Mouse (Mus musculus) left cerebral cortex, postnatal 36 days (tissue): ENCODE measurements around the gene Pus3. TPM values are rescaled to one million over a fixed set of nuclear protein-coding genes. Genes with fewer than 3 reads are reported as not detected.
A peak's percentile ranks its signal among the peaks of the same experiment; 100 is the strongest.

Experiments used
- DNase-seq, 2 experiments: peaks; one replicate each; pipeline ENCODE4 v3.0.0; 2021 to 2022; ENCODE audit warnings: low spot score in 2 of 2, mixed read lengths in 1 of 2
- intact Hi-C: fragments of 180-260 bp; cut with DNase I; formaldehyde crosslinking; loops from one replicate; pipeline ENCODE4 v1.15.1; 2025
- total RNA-seq, 2 experiments: library from RNA; stranded (reverse); gene quantifications; 2 replicates each; pipeline ENCODE4 v1.2.3; 2021

Pus3 gene
- 10 to 100 TPM in 1 of 2 experiments, 1 to 10 TPM in 1; 10.0 to 12.7 TPM for total RNA-seq

DNA sequence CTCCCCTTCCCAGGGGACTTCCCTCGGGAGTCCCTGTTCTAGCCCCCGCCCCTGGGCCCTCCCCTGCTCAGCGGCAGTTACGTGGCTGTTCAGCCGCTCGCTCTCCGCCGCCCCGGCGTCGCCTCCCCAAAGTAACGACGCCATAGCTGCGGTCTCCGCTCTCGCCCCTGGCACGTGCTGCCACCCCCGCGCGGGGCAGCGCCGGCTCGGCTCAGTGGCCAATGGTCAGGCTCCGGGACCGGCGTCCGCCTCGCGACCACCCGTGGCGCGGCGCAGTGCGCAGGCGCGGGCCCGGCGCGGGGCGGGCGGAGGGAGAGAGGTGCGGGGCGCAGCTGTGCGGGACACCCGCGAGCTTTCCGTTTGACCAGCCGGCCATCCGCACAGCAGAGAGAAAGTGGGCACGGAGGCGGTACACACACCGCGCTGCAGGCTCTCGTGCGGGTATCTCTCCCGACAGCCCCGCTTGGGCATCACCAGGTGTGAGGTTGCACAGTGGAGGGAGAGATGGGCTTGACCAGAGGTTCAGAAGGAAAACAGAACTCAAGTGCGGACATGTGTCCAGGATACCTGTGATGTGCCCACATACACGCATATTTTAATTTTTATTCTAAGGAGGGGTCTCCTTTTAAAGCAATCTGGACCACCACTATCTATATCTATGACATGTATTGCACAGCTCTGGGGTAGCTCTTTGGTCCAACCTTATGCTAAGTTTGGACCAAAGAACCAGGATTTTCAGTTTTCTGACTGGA is at the start of gene Pus3, which contains the start of gene Ddx25:
Gene Pus3, plus strand, starts transcription at position 339 of the 752 bp plus-strand sequence.
Gene Ddx25, minus strand, starts transcription at position 272 of the 752 bp plus-strand sequence.
- peak; percentile 77 to 87 for DNase-seq
- intact Hi-C loops, result no loop called here

- intact Hi-C loops, result no loop called here
- no peak for DNase-seq
These were observed 44.5 kb upstream of the Pus3 start for GRCm38 (mm10) chr9:35513900-35514299.

GRCm38 (mm10) chr9:35516182-35516581 is 42.2 kb upstream of the Pus3 start:
- intact Hi-C loops, result no loop called here
- no peak for DNase-seq

DNA sequence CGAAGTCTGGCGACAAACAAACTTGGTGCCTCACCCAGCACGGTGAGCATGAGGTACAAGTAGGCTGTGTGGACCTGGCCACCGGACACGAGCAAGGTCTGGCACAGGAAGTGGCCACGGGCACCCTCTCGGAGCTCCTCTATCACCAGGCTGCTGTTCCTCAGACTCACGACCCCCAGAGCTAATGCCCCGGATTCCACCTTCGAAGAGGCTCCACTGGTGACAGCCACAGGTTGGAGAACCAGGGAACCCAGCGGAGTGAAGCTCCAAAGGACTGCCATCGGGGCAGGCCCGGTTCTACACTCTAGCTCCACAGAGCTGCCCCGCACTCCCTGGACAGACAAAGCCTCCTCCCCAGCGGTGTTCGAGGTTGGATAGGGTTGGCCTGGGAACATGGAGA is 41.7 kb upstream of the Pus3 start:
- no peak for DNase-seq
- intact Hi-C loops, result no loop called here

- intact Hi-C loops, result no loop called here
- no peak for DNase-seq
These were observed 40.2 kb upstream of the Pus3 start, which contains the start of gene Gm1113 for GRCm38 (mm10) chr9:35518169-35518568. TSS of gene Gm1113 (minus strand) at chr9:35518269.

GRCm38 (mm10) chr9:35520631-35521348 is 37.6 kb upstream of the Pus3 start:
- DNase-seq, result no peak
- intact Hi-C loops, result loop anchor here (5.0 kb wide), 1 partner anchor 98 kb away; the partner anchor contains the start of gene Cdon

GRCm38 (mm10) chr9:35522241-35522640 is 36.2 kb upstream of the Pus3 start:
- DNase-seq, result no peak
- intact Hi-C loops, result loop anchor here (5.0 kb wide), 1 partner anchor 100 kb away; the partner anchor contains the start of gene Cdon

GRCm38 (mm10) chr9:35522821-35523515 is 35.4 kb upstream of the Pus3 start:
- intact Hi-C loops, result loop anchor here (5.0 kb wide), 1 partner anchor 101 kb away; the partner anchor contains the start of gene Cdon
- DNase-seq, result no peak

DNA sequence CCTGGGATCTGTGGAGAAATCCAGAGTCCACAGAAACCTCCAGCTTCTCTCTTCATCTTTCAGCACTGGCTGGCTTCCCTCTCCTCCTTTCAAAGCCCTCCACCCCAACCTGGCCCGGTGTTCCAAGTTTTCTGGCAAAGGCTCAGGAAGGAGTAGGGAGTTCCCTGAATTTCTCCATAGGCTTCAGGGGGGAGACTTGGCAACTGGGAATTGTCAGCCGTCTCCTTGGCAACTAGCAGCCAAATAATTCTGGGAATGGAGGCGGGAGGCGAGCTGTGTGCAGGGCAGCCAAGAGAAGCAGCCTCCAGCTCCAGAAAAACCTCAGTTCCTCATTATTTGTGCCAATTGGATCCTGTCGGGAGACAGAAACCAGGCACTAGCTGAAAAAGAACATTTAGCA is 34.9 kb upstream of the Pus3 start:
- peak; percentile 63 to 65 for DNase-seq
- intact Hi-C loops, result loop anchor here (5.0 kb wide), 1 partner anchor 101 kb away; the partner anchor contains the start of gene Cdon

DNA sequence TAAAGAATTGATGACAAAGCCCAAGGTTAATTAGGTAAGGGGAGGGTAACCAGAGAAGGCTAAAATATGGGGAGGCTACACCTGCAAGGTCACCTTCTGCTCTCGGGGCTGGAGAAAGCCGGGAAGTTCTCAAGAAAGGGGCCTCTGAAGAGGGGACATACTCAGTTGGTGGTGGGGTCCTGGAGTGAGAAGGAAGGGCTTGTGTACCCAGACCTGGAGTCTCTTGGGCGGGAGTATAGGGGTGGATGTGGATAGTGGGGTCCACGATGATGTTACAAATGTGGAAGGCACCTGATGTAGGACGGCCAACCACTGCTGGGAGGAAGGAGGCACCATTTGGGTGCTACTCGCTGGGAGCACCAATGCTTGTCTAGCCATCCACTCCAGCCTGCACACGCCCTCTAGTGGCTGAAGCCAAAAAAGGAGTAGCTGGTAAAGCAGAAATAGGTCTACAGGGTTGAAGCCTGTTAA is 34.4 kb upstream of the Pus3 start:
- peak; percentile 71 to 72 for DNase-seq
- intact Hi-C loops, result loop anchor here (2.0 to 5.0 kb wide), 2 partner anchors 102 to 241 kb away; partner anchors contain the start of gene Cdon

GRCm38 (mm10) chr9:35529141-35529540 is 29.3 kb upstream of the Pus3 start:
- intact Hi-C loops, result no loop called here
- no peak for DNase-seq

GRCm38 (mm10) chr9:35529796-35530195 is 28.6 kb upstream of the Pus3 start:
- DNase-seq, result no peak
- intact Hi-C loops, result no loop called here

DNA sequence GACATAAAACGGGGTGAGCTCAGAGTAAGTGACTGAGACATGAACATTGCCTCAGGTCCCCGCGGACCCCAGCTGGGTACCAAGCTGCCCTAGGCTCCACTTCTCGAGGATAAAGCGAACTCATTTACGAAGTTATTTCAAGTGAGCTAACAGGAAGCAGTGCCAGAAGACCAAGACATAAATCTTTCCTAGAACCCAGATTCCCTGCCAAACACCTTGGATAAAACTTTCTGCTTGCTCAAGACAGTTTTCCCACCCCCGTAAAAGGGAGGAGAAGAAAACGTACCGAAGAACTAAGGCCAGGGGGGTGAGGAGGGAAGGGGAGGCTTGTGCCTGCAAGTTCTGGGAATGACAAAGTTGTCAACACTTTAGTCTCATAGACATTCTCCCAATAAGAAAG is 25.1 kb upstream of the Pus3 start:
- DNase-seq, result no peak
- intact Hi-C loops, result no loop called here

- DNase-seq, result peak; percentile 28 to 37
These were observed 23.3 kb upstream of the Pus3 start for GRCm38 (mm10) chr9:35535110-35535509.

DNA sequence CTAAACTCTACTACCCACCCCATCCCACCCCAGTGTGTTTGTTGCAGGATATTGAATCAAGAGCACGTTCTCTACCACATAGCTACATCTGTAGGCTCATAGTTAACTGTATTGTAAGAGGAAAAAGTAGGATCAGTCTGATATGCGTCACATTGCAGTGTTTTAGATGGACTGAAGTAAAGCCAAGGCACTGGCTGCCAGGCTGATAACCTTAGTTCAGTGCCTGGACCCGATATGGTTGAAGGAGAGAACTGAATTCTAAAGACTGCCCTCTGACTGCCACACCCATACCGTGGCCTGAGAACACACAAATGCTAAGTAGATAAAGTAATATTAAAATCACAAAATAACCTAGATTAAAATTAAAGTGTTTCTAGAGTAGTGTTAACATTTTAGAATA is 22.5 kb upstream of the Pus3 start:
- intact Hi-C loops, result loop anchor here (2.0 kb wide), 1 partner anchor 253 kb away; no protein-coding TSS in a partner anchor
- DNase-seq, result no peak

More at GRCm38 (mm10) chr9:35535110-35535509, 23.3 kb upstream of the Pus3 start:
- intact Hi-C loops, result loop anchor here (2.0 kb wide), 1 partner anchor 252 kb away; no protein-coding TSS in a partner anchor

DNA sequence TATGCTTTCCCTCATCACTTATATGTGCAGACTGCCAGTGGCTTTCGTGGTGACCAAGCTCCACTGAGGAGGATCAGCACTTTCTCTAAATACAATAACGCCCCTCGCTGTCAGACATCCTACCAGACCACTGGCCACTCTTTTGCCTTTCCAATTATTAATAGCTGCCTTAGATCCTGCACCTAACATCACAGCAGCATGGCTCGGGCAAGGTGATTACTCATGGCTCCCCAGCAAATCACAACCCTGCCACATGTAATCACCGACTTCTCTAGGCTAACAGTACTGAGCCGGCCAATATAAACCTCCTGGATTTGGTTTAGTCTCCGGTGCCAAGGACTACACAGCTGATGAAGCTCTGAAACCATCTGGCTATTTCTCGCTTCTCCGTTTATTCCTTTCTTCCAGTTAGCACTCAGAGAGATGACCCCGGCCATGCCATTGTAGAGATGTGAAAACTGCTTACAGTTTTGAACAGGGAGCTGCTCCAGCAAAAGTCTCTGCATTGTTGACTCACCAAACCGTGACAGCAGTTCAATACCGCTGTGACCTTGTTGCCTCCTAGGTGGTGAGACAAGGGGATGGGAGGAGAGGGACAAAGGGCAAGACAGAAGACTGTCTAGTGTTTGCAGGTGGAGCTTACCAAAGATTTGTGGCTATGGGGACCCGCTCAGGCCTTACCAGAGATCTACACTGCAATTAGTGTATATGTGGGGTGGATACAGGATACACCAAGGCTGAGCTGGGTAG is 19.2 kb upstream of the Pus3 start:
- no peak for DNase-seq
- intact Hi-C loops, result no loop called here

GRCm38 (mm10) chr9:35541024-35541423 is 17.4 kb upstream of the Pus3 start:
- DNase-seq, result no peak
- intact Hi-C loops, result no loop called here

DNA sequence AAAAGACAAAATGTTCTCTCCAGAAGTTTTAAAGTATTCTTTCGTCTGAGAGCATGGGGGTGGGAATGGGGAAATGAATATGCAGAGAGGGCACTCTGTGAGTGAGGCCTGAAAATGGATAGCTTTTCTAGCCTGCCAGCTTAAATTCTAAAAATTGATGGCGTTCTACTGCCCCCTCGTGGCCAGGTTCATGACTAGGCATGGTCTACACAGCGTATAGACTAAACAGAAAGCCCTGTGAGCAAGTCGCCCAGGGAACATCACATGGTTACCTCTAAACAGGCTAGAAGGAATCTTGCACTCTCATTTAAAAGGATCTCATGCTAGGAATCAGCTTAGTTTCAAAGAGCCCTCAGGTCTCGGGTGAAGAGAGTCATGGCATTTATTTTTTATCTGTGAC is 16.9 kb upstream of the Pus3 start:
- intact Hi-C loops, result no loop called here
- DNase-seq, result peak; percentile 59 to 70

- intact Hi-C loops, result no loop called here
- no peak for DNase-seq
These were observed 16.5 kb upstream of the Pus3 start for GRCm38 (mm10) chr9:35541941-35542340.
